Mouse (Mus musculus) heart, adult 2 months (tissue): ENCODE data around the gene Cdk5r1.

Experiments used
- CTCF ChIP-seq: fragments of 200-600 bp; IDR thresholded peaks from 2 replicates; pipeline ENCODE4 v1.8.1; 2022; ENCODE audit warnings: antibody characterized with exemption, mild to moderate bottlenecking, moderate library complexity
- EP300 ChIP-seq: fragments of 200-500 bp; IDR thresholded peaks from 2 replicates; pipeline ENCODE4 v1.6.1; 2011; ENCODE audit warnings: low read depth, low read length, control low read depth; ENCODE audit not compliant: insufficient read depth
- POLR2A ChIP-seq: fragments of 200-500 bp; IDR thresholded peaks from 2 replicates; pipeline ENCODE4 v1.6.1; 2011; ENCODE audit warnings: mild to moderate bottlenecking, low read depth, low read length, control low read depth; ENCODE audit not compliant: insufficient read depth

- TF ChIP-seq EP300 (no peak), CTCF (no peak), POLR2A (no peak)
Measured at GRCm38 (mm10) chr11:80509176-80509506, 32.3 kb downstream of the Cdk5r1 start.
